Mouse (Mus musculus): Measurements from ENCODE around the gene Dgki. TPM values are rescaled to one million over a fixed set of nuclear protein-coding genes. Genes with fewer than 3 reads are reported as not detected.

The Dgki gene
- polyA plus RNA-seq, 1 experiment from 2014 or later = 0.92 TPM

DNA sequence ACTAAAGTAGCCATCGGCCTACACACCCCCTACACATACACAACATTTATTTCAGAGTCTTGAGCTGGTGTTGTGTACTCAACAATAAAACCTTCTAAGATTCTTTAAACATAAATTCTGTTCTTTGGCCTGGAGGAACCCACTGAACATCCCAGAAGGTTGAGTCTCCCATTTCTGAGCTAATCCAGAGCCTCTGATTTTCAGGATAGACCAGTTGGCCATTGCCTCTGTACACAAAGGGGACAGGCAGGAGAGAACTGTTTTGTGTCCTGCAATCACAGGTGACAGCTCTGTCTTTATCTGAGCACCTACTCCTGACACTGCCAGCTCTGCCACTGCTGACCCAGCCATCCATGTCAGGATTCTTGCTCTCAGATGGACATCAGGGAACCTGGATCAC lies 8.8 kb downstream of the Dgki start:
- ATAC-seq (ENCODE audit: insufficient number of reproducible peaks, low FRiP score, low TSS enrichment, low read depth) = no peak
- H3K4me2 ChIP-seq = no peak overlapping the region
- no peaks in the 10 kb centered on the region for H3K9me3 ChIP-seq
- no peak overlapping the region for H3K9ac ChIP-seq
- no peak overlapping the region for H3K27ac ChIP-seq
- H3K36me3 ChIP-seq = no peaks in the 10 kb centered on the region
- H3K27me3 ChIP-seq = no peaks in the 10 kb centered on the region
- H3K4me1 ChIP-seq = 0 out of 2 replicates have a peak, but pooled peaks cover 2% of the 10 kb centered on the region
- H3K4me3 ChIP-seq = no peak overlapping the region
- 92% methylated on average over 1 of the region's 1 CpGs for WGBS

- Histone ChIP-seq H3K4me1 (0 out of 2 replicates have a peak, but pooled peaks cover 2% of the 10 kb centered on the region), H3K4me2 (no peak overlapping the region), H3K27me3 (no peaks in the 10 kb centered on the region), H3K9me3 (no peaks in the 10 kb centered on the region), H3K4me3 (no peak overlapping the region), H3K9ac (no peak overlapping the region), H3K36me3 (no peaks in the 10 kb centered on the region), H3K27ac (no peak overlapping the region)
- no peak for ATAC-seq (ENCODE audit: insufficient number of reproducible peaks, low FRiP score, low TSS enrichment, low read depth)
- 96% methylated on average over 3 of the region's 3 CpGs for WGBS
Measured at GRCm38 (mm10) chr6:37290691-37291090, 9.3 kb downstream of the Dgki start.

DNA sequence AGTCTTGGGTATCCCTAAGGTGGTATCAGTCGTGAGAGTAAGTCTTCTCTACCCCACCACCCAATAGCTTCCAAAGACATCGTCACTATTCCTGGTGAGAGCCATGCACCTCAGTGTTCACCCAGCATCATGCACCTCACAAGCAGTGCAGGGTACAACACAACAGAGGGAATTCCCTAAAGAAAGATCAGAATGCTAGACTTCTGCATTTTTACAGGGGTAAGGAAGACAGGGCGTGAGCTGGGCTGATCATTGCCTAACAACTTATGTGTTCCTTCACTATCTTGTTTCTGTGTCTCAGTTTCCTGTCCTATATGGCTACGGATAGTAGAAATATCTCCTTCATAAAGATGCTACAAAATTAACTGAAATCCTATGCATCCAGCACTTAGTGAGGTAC lies 13.8 kb downstream of the Dgki start:
- Histone ChIP-seq H3K4me3 (no peak overlapping the region), H3K4me2 (no peak overlapping the region), H3K9ac (no peak overlapping the region), H3K4me1 (no peaks in the 10 kb centered on the region), H3K27ac (no peak overlapping the region), H3K27me3 (no peaks in the 10 kb centered on the region), H3K9me3 (no peaks in the 10 kb centered on the region), H3K36me3 (no peaks in the 10 kb centered on the region)
- WGBS = 89% methylated on average over 4 of the region's 4 CpGs
- ATAC-seq (ENCODE audit: insufficient number of reproducible peaks, low FRiP score, low TSS enrichment, low read depth) = no peak

GRCm38 (mm10) chr6:37284879-37285278 lies 15.1 kb downstream of the Dgki start:
- Histone ChIP-seq H3K27ac (no peak overlapping the region), H3K4me2 (no peak overlapping the region), H3K27me3 (no peaks in the 10 kb centered on the region), H3K9me3 (no peaks in the 10 kb centered on the region), H3K36me3 (no peaks in the 10 kb centered on the region), H3K9ac (no peak overlapping the region), H3K4me3 (no peak overlapping the region), H3K4me1 (no peaks in the 10 kb centered on the region)
- ATAC-seq (ENCODE audit: insufficient number of reproducible peaks, low FRiP score, low TSS enrichment, low read depth) = no peak
- 91% methylated on average over 9 of the region's 9 CpGs for WGBS

DNA sequence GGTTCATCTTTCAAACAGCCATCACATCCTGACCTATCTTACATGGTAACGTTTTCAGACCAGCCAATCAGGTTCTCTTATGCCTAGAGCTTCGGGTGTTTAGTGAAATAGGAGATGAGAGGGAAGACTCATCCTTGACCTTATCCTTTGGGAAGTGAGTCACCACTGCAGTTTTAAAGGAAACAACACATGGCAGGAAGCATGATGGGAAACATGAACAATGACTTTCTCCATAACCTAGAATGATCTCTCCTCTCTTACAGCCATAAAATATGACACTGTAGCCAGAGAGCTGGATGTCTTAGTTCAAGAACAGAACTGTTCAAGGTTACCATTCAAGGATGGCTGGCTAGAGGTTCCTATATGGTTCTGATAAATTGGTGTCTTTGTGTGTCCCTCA lies 16.6 kb downstream of the Dgki start:
- no peaks in the 10 kb centered on the region for H3K36me3 ChIP-seq
- no peak for ATAC-seq (ENCODE audit: insufficient number of reproducible peaks, low FRiP score, low TSS enrichment, low read depth)
- no peaks in the 10 kb centered on the region for H3K4me1 ChIP-seq
- H3K9me3 ChIP-seq = no peaks in the 10 kb centered on the region
- WGBS = 57% methylated on average over 2 of the region's 2 CpGs
- no peak overlapping the region for H3K27ac ChIP-seq
- no peak overlapping the region for H3K4me2 ChIP-seq
- H3K27me3 ChIP-seq = no peaks in the 10 kb centered on the region
- H3K4me3 ChIP-seq = no peak overlapping the region
- no peak overlapping the region for H3K9ac ChIP-seq

GRCm38 (mm10) chr6:37282659-37283058 lies 17.3 kb downstream of the Dgki start:
- H3K27ac ChIP-seq = no peak overlapping the region
- ATAC-seq (ENCODE audit: insufficient number of reproducible peaks, low FRiP score, low TSS enrichment, low read depth) = no peak
- H3K4me1 ChIP-seq = no peaks in the 10 kb centered on the region
- 35% methylated on average over 1 of the region's 1 CpGs for WGBS
- H3K27me3 ChIP-seq = no peaks in the 10 kb centered on the region
- H3K4me2 ChIP-seq = no peak overlapping the region
- no peaks in the 10 kb centered on the region for H3K36me3 ChIP-seq
- no peak overlapping the region for H3K4me3 ChIP-seq
- no peaks in the 10 kb centered on the region for H3K9me3 ChIP-seq
- H3K9ac ChIP-seq = no peak overlapping the region

DNA sequence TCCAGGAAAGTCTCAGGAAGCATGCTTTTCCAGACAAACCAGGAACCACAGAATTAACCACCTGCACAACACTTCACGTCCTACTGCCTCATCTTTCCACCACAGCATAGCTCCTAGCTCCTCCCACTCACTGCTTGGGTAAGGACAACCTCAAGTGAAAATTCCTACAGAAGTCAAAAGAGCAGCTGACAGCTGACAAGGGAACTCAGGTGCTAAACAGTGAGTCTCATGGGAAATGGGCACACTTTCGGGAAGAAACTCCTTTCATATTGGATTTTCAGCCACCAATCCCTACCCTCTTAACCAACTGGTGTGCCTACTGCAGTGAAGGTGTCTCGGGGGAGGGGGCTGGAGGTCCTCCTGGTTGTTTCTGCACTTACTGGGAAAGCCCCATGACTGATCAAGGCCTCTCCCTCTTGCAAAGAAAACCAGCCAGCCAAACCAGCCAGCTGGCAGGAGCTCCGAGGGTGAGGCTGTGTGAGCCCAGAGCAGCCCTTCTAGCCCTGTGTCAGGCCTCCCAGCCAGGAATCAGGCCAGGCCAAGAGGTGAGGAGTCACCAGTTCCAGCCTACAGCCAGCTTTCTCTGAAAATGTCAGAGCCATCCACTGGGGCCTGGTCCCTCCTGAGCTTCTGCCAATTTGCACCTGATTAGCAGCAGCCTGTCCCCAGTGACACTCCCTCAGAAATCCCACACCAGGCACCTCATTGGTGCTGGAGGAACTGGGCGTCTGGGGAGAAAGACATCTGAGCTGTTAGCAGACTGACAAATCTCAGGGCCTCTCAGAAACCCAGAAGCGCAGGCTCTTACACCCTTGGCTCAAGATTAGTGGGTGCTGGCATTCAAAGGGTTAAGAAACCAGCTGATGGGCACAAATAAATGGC lies 22.9 kb downstream of the Dgki start:
- Histone ChIP-seq H3K27ac (no peak overlapping the region), H3K4me1 (peaks cover 9% of the 10 kb centered on the region; the same call in 1 of the 2 replicates), H3K4me3 (no peak overlapping the region), H3K9me3 (no peaks in the 10 kb centered on the region), H3K9ac (no peak overlapping the region), H3K4me2 (no peak overlapping the region), H3K27me3 (no peaks in the 10 kb centered on the region), H3K36me3 (no peaks in the 10 kb centered on the region)
- ATAC-seq (ENCODE audit: insufficient number of reproducible peaks, low FRiP score, low TSS enrichment, low read depth) = no peak
- WGBS = 40% methylated on average over 6 of the region's 6 CpGs

GRCm38 (mm10) chr6:37276181-37276580 lies 23.8 kb downstream of the Dgki start:
- WGBS = 66% methylated on average over 5 of the region's 5 CpGs
- H3K27me3 ChIP-seq = no peaks in the 10 kb centered on the region

DNA sequence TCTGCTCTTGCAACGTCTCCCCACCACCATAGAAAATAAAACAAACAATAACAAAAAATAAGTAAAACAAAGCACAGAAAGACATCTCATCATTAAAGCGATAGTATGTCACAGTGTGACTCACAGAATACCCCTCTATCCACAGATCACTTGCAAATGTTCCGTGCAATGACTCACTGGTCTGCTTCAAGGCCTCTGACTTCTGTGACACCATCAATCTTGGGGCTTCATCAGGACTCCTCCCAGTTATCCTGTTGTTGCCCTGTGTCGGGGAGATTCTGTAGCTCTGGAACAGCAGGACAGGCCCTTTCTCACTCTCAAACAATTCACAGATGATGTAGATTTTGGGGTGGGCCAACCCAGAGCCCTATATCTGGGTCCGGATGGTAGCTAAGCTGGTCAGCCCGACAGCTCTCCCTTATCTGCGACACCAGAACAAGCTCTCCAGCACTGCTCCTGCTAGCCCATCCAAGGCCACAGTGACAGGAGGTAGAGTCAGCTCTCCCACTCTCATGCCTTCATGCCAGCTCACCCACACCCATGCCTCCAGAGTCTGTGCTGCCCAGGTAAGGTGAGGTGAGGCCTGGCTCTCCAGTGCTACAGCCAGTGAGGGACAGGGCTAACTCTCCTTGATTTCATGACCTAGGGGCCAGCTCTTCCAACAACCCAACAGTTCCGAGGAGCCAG lies 28.9 kb downstream of the Dgki start:
- no peak for ATAC-seq (ENCODE audit: insufficient number of reproducible peaks, low FRiP score, low TSS enrichment, low read depth)
- Histone ChIP-seq H3K4me3 (no peak overlapping the region), H3K9ac (no peak overlapping the region), H3K9me3 (no peaks in the 10 kb centered on the region), H3K27me3 (no peaks in the 10 kb centered on the region), H3K4me1 (no peaks in the 10 kb centered on the region), H3K27ac (no peak overlapping the region), H3K4me2 (no peak overlapping the region), H3K36me3 (no peaks in the 10 kb centered on the region)
- WGBS = 78% methylated on average over 8 of the region's 8 CpGs

More at GRCm38 (mm10) chr6:37276181-37276580, 23.8 kb downstream of the Dgki start:
- Histone ChIP-seq H3K4me2 (no peak overlapping the region), H3K9ac (no peak overlapping the region), H3K4me3 (no peak overlapping the region), H3K36me3 (no peaks in the 10 kb centered on the region), H3K27ac (no peak overlapping the region), H3K9me3 (no peaks in the 10 kb centered on the region), H3K4me1 (peaks cover 9% of the 10 kb centered on the region; the same call in 1 of the 2 replicates)
- no peak for ATAC-seq (ENCODE audit: insufficient number of reproducible peaks, low FRiP score, low TSS enrichment, low read depth)

DNA sequence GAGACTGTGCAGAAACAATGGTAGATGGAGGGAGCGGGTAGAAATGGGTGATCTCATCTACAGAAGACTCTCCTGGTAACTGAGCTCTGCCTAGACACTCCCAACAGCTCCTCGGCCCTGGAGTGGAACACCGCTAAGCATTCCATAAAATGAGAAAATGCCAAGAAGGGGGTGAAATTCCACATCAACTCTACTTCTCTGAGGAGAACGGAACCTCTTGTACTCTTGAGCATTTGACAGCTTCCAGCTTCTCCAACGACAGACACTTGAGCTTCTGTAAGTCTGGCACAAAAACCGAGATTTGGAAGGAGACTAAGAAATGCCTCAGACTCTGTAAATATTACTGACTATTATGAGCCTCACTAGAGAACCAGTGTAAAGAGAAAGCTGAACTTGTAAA lies 31.4 kb downstream of the Dgki start:
- H3K9me3 ChIP-seq = no peaks in the 10 kb centered on the region
- WGBS = 57% methylated on average over 6 of the region's 6 CpGs
- H3K27ac ChIP-seq = no peak overlapping the region

GRCm38 (mm10) chr6:37267952-37268351 lies 32.0 kb downstream of the Dgki start:
- Histone ChIP-seq H3K27me3 (no peaks in the 10 kb centered on the region), H3K9ac (no peak overlapping the region), H3K4me1 (no peaks in the 10 kb centered on the region), H3K4me3 (no peak overlapping the region), H3K36me3 (no peaks in the 10 kb centered on the region), H3K27ac (no peak overlapping the region), H3K9me3 (no peaks in the 10 kb centered on the region), H3K4me2 (no peak overlapping the region)
- WGBS = 86% methylated on average over 4 of the region's 4 CpGs
- no peak for ATAC-seq (ENCODE audit: insufficient number of reproducible peaks, low FRiP score, low TSS enrichment, low read depth)

More for the DNA sequence above, 31.4 kb downstream of the Dgki start:
- no peak overlapping the region for H3K9ac ChIP-seq
- H3K27me3 ChIP-seq = no peaks in the 10 kb centered on the region
- H3K4me3 ChIP-seq = no peak overlapping the region
- H3K4me2 ChIP-seq = no peak overlapping the region
- H3K36me3 ChIP-seq = no peaks in the 10 kb centered on the region
- no peak; the same call in 1 of the 2 replicates for ATAC-seq (ENCODE audit: insufficient number of reproducible peaks, low FRiP score, low TSS enrichment, low read depth)
- no peaks in the 10 kb centered on the region for H3K4me1 ChIP-seq

DNA sequence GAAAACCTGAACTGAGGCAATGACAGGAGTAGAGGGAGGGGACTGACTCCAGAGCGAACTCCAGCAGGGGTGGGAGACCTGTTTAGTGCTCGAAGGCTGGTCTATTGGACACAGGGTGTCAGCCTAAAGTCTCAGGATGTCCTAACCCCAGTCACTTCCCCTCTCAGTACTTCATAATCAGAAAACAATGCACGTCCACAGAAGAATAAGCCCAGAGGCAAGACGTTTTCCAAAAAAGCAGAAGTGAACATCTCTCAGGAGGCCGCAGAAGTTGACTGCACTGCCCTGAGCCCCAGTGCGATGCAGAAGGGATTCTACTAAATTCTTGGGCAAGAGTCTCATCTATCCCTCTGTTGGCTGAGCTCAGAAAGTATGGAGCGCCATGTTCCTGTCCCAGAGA lies 37.5 kb downstream of the Dgki start:
- ATAC-seq (ENCODE audit: insufficient number of reproducible peaks, low FRiP score, low TSS enrichment, low read depth) = no peak
- WGBS = 81% methylated on average over 7 of the region's 7 CpGs
- no peak overlapping the region for H3K4me2 ChIP-seq

More for the DNA sequence above, 37.5 kb downstream of the Dgki start:
- Histone ChIP-seq H3K36me3 (no peaks in the 10 kb centered on the region), H3K9me3 (no peaks in the 10 kb centered on the region), H3K27me3 (no peaks in the 10 kb centered on the region), H3K4me1 (no peaks in the 10 kb centered on the region), H3K9ac (no peak overlapping the region), H3K27ac (no peak overlapping the region), H3K4me3 (no peak overlapping the region)

Measured in limb, embryonic 15.5 days (tissue).